Mouse (Mus musculus): ENCODE measurements around the gene Sorl1. TPM values are rescaled to one million over a fixed set of nuclear protein-coding genes. Genes with fewer than 3 reads are reported as not detected.

Sorl1 gene
- total and polyA plus RNA-seq, 3 experiments = 2.5 to 12.3 (median 6.3) TPM

DNA sequence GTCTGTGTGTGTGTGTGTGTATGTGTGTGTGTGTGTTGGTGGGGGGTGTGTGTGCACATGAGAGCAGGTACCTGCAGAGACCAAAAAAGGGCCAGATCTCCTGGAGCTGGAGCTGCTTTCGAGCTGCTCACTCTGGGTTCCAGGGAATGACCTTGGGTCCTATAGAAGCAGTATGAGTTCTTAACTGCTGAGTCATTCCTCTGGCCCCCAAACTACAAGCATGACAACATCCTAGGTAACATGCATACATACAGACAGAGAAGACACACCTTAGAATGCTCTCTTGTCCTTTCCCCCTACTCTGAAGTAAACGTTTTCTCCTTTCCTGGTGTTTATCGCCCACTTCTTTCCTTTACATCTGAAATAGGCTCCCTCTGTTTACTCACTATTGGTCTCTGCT lies 32.5 kb upstream of the Sorl1 start:
- no peaks in the 10 kb centered on the region for H3K36me3 ChIP-seq (replicated peaks in 1 of 2; ENCODE audit: control insufficient read depth in 1 of 2, insufficient read depth in 1 of 2, low read length in 1 of 2)
- H3K79me2 ChIP-seq (replicated peaks; ENCODE audit: control insufficient read depth, extremely low read depth, insufficient read depth, poor library complexity, severe bottlenecking) = no peaks in the 10 kb centered on the region
- no peaks in the 10 kb centered on the region for H3K9me3 ChIP-seq (replicated peaks; ENCODE audit: low read length)
- no peak overlapping the region for H3K4me3 ChIP-seq (replicated peaks in 1 of 3; ENCODE audit: low read depth in 2 of 3, low read length in 2 of 3, poor library complexity in 1 of 3)
- H3K4me1 ChIP-seq (ENCODE audit: control insufficient read depth in 1 of 2, insufficient read depth in 2 of 2) = peaks cover 0 to 4% of the 10 kb centered on the region in 2 experiments; a peak in 1 of 4 replicates
- DNase-seq (ENCODE audit: extremely low read depth) = no peak
- H3K27ac ChIP-seq (ENCODE audit: insufficient read depth, low read depth) = no peak overlapping the region
- dilution Hi-C loops (cut with MboI; ENCODE audit: extremely low pct_ligation_motif_present, extremely low pct_unique_long_range_greater_than_20kb, low sequenced_read_pairs) = no loop called here
- in situ Hi-C loops (cut with MboI; ENCODE audit: low pct_ligation_motif_present, low pct_unique_long_range_greater_than_20kb, low sequenced_read_pairs) = no loop called here
- no peaks in the 10 kb centered on the region for H3K27me3 ChIP-seq (replicated peaks)
- TF ChIP-seq ZMIZ1 (IDR thresholded peaks at IDR 0.05; ENCODE audit: low read depth, low read length) (no peak), SMC3 (IDR thresholded peaks at IDR 0.05; ENCODE audit: low read depth, low read length) (no peak)
- no peak overlapping the region for H3K9ac ChIP-seq (ENCODE audit: insufficient read depth, low read depth)
- no peak overlapping the region for H3K4me2 ChIP-seq (ENCODE audit: insufficient read depth, low read depth, poor library complexity, severe bottlenecking)

DNA sequence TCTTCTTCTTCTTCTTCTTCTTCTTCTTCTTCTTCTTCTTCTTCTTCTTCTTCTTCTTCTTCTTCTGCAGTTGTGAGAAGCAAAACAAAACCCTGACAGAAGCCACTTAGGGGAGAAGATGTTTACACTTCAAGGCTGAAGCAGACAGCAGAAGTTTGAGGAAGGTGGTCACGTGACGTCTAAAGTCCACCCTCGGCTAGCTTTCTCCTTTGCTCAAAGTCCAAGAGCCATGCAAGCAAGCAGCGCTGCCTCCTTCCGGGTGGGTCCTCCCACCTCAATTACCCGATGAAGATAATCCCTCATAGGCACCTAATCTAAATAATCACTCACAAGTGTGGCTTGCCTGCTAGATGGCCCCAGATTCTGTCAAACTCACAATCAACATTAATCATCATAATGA lies 30.6 kb upstream of the Sorl1 start:
- H3K4me3 ChIP-seq (replicated peaks in 1 of 3; ENCODE audit: low read depth in 2 of 3, low read length in 2 of 3, poor library complexity in 1 of 3) = no peak overlapping the region
- no peaks in the 10 kb centered on the region for H3K9me3 ChIP-seq (replicated peaks; ENCODE audit: low read length)
- no peaks in the 10 kb centered on the region for H3K36me3 ChIP-seq (replicated peaks in 1 of 2; ENCODE audit: control insufficient read depth in 1 of 2, insufficient read depth in 1 of 2, low read length in 1 of 2)
- peaks cover 0 to 16% of the 10 kb centered on the region in 2 experiments; a peak in 2 of 4 replicates for H3K4me1 ChIP-seq (ENCODE audit: control insufficient read depth in 1 of 2, insufficient read depth in 2 of 2)
- no peak for DNase-seq (ENCODE audit: extremely low read depth)
- dilution Hi-C loops (cut with MboI; ENCODE audit: extremely low pct_ligation_motif_present, extremely low pct_unique_long_range_greater_than_20kb, low sequenced_read_pairs) = no loop called here
- no peak overlapping the region for H3K9ac ChIP-seq (ENCODE audit: insufficient read depth, low read depth)
- H3K79me2 ChIP-seq (replicated peaks; ENCODE audit: control insufficient read depth, extremely low read depth, insufficient read depth, poor library complexity, severe bottlenecking) = no peaks in the 10 kb centered on the region
- TF ChIP-seq MAZ (IDR thresholded peaks at IDR 0.05; ENCODE audit: low read depth, low read length) = no peak
- no peak for TF ChIP-seq ZC3H11A (IDR thresholded peaks at IDR 0.05; ENCODE audit: low read depth, low read length)
- no peak for TF ChIP-seq NRF1 (IDR thresholded peaks at IDR 0.05; ENCODE audit: low read depth, low read length)
- TF ChIP-seq MAX (IDR thresholded peaks at IDR 0.05; ENCODE audit: low read length) = no peak
- TF ChIP-seq SMC3 (IDR thresholded peaks at IDR 0.05; ENCODE audit: low read depth, low read length) = no peak
- no peak for TF ChIP-seq POLR2A (IDR thresholded peaks at IDR 0.05; ENCODE audit: low read depth, low read length)
- no peak for TF ChIP-seq CHD1 (IDR thresholded peaks at IDR 0.05; ENCODE audit: low read depth, low read length)
- TF ChIP-seq ELF1 (IDR thresholded peaks at IDR 0.05; ENCODE audit: low read depth, low read length) = no peak
- no peak overlapping the region for H3K27ac ChIP-seq (ENCODE audit: insufficient read depth, low read depth)
- in situ Hi-C loops (cut with MboI; ENCODE audit: low pct_ligation_motif_present, low pct_unique_long_range_greater_than_20kb, low sequenced_read_pairs) = no loop called here
- no peak overlapping the region for H3K4me2 ChIP-seq (ENCODE audit: insufficient read depth, low read depth, poor library complexity, severe bottlenecking)
- H3K27me3 ChIP-seq (replicated peaks) = no peaks in the 10 kb centered on the region

DNA sequence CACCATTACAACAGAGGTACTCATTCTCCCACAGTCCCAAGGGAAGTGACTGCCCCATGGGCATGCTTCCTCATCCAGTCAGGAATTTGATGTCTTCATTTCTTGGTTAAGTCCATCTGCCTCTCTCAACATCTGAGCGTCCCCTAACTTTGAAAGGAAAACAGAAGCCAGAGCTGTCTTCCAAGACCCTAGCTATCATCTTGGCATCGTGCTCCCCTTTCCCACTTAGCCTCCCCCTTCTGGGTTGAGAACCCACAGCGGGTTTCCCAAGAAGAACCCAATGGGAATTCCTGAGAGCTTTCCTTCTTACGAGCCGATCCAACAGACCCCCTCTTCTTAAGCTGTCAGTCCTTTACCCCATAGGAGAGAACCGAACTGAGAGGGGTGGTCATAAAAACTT lies 24.7 kb upstream of the Sorl1 start:
- TF ChIP-seq MXI1 (IDR thresholded peaks at IDR 0.05; ENCODE audit: low read depth, low read length) (no peak), BHLHE40 (IDR thresholded peaks at IDR 0.05; ENCODE audit: low read depth, low read length) (no peak), JUN (IDR thresholded peaks at IDR 0.05; ENCODE audit: insufficient read depth, low read depth, low read length) (no peak), CHD1 (IDR thresholded peaks at IDR 0.05; ENCODE audit: low read depth, low read length) (no peak), ELF1 (IDR thresholded peaks at IDR 0.05; ENCODE audit: low read depth, low read length) (no peak), USF2 (conservative IDR thresholded peaks at IDR 0.05; ENCODE audit: low read depth, low read length) (no peak), JUND (conservative IDR thresholded peaks at IDR 0.05; ENCODE audit: low read depth, low read length) (no peak), IRF4 (IDR thresholded peaks at IDR 0.05; ENCODE audit: low read depth, low read length) (no peak), CHD2 (IDR thresholded peaks at IDR 0.05; ENCODE audit: low read length) (no peak), CTCF (conservative IDR thresholded peaks at IDR 0.05 in 1 of 2, IDR thresholded peaks at IDR 0.05 in 1 of 2; ENCODE audit: low read depth in 2 of 2, low read length in 2 of 2) (no peak), PAX5 (IDR thresholded peaks at IDR 0.05; ENCODE audit: low read length) (no peak), POLR2AphosphoS2 (IDR thresholded peaks at IDR 0.05; ENCODE audit: low read depth, low read length) (no peak), HCFC1 (IDR thresholded peaks at IDR 0.05; ENCODE audit: low read depth, low read length) (no peak), USF1 (IDR thresholded peaks at IDR 0.05; ENCODE audit: low read depth, low read length) (no peak)
- no peak for DNase-seq (ENCODE audit: extremely low read depth)
- Histone ChIP-seq H3K36me3 (replicated peaks in 1 of 2; ENCODE audit: control insufficient read depth in 1 of 2, insufficient read depth in 1 of 2, low read length in 1 of 2) (no peaks in the 10 kb centered on the region), H3K9me3 (replicated peaks; ENCODE audit: low read length) (no peaks in the 10 kb centered on the region), H3K4me2 (ENCODE audit: insufficient read depth, low read depth, poor library complexity, severe bottlenecking) (no peak overlapping the region), H3K79me2 (replicated peaks; ENCODE audit: control insufficient read depth, extremely low read depth, insufficient read depth, poor library complexity, severe bottlenecking) (no peaks in the 10 kb centered on the region), H3K4me3 (replicated peaks in 1 of 3; ENCODE audit: low read depth in 2 of 3, low read length in 2 of 3, poor library complexity in 1 of 3) (no peak overlapping the region), H3K27me3 (replicated peaks) (no peaks in the 10 kb centered on the region), H3K4me1 (ENCODE audit: control insufficient read depth in 1 of 2, insufficient read depth in 2 of 2) (peaks cover 11 to 55% of the 10 kb centered on the region in 2 experiments), H3K9ac (ENCODE audit: insufficient read depth, low read depth) (no peak overlapping the region), H3K27ac (ENCODE audit: insufficient read depth, low read depth) (no peak overlapping the region)
- in situ Hi-C loops (cut with MboI; ENCODE audit: low pct_ligation_motif_present, low pct_unique_long_range_greater_than_20kb, low sequenced_read_pairs) = no loop called here
- dilution Hi-C loops (cut with MboI; ENCODE audit: extremely low pct_ligation_motif_present, extremely low pct_unique_long_range_greater_than_20kb, low sequenced_read_pairs) = no loop called here

All from CH12.LX (cell line).